Mouse (Mus musculus): ENCODE results near the gene Tas1r3. TPM values are rescaled to one million over a fixed set of nuclear protein-coding genes. Genes with fewer than 3 reads are reported as not detected.
A peak's percentile ranks its signal among the peaks of the same experiment; 100 is the strongest.

The Tas1r3 gene
- total and polyA plus RNA-seq, 3 experiments = 0.62 to 54.9 (median 1.1) TPM

DNA sequence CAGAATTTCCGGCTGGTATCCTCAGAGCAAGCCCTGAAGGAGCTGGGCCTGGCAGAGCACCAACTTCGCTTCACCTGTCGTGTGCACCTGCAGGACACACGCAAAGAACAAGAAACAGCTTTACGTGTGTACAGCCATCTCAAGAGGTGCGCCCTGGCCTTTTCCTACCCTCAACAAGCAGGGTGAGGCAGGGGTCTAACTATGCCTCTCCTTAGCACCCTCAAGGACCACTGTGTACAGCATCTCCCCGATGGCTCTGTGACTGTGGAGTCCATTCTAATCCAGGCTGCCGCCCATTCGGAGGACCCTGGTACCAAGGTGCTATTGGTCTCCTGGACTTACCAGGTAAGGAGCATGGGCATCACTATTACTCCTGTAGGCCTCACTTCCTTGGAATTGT is 25.0 kb upstream of the Tas1r3 start:
- H3K4me3 ChIP-seq (ENCODE audit: control insufficient read depth in 1 of 2, insufficient read depth in 1 of 2, low read depth in 2 of 2, low read length in 2 of 2) = no peak overlapping the region
- peaks cover 2% of the 10 kb centered on the region in 2 experiments; a peak in 3 of 4 replicates for H3K4me1 ChIP-seq (ENCODE audit: control insufficient read depth in 1 of 2, insufficient read depth in 2 of 2, low read length in 2 of 2)
- H3K79me2 ChIP-seq (ENCODE audit: control insufficient read depth, insufficient read depth, low read length, poor library complexity) = peaks cover 27% of the 10 kb centered on the region
- no peak overlapping the region for H3K9ac ChIP-seq (ENCODE audit: control insufficient read depth, low read depth, low read length, poor library complexity, severe bottlenecking)
- H3K36me3 ChIP-seq (ENCODE audit: control insufficient read depth in 1 of 2, insufficient read depth in 2 of 2, low read length in 2 of 2) = peaks cover 0 to 3% of the 10 kb centered on the region in 2 experiments; a peak in 3 of 4 replicates
- no peak for DNase-seq (ENCODE audit: low read depth, low spot score)
- no peaks in the 10 kb centered on the region for H3K27me3 ChIP-seq (ENCODE audit: control insufficient read depth in 1 of 2, insufficient read depth in 2 of 2, low read length in 2 of 2)
- H3K27ac ChIP-seq (ENCODE audit: control insufficient read depth, low read depth, low read length) = no peak overlapping the region
- H3K9me3 ChIP-seq (replicated peaks; ENCODE audit: insufficient read depth, low read length) = no peaks in the 10 kb centered on the region
- TF ChIP-seq ZKSCAN1 (IDR thresholded peaks at IDR 0.05; ENCODE audit: low read depth, low read length) (no peak), POLR2AphosphoS2 (IDR thresholded peaks at IDR 0.05; ENCODE audit: low read length) (peak; percentile 45; the same call in 1 of the 2 replicates), TBP (IDR thresholded peaks at IDR 0.05; ENCODE audit: low read depth, low read length) (no peak), GABPA (IDR thresholded peaks at IDR 0.05; ENCODE audit: low read depth, low read length) (no peak)

DNA sequence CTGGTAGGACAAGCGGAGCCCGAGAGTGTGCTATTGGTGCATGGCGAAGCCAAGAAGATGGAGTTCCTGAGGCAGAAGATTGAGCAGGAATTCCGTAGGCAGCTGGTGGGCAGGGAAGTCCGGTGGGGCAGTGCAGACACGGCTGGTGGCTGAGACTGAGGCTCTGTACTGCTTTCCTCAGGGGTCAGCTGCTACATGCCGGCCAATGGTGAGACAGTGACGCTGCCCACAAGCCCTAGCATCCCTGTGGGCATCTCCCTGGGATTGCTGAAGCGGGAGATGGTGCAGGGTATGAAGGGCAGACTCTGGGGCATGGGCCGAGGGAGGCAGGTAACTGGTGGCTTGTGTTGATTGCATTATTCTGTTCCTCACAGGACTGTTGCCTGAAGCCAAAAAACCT is 24.5 kb upstream of the Tas1r3 start:
- Histone ChIP-seq H3K4me3 (ENCODE audit: control insufficient read depth in 1 of 2, insufficient read depth in 1 of 2, low read depth in 2 of 2, low read length in 2 of 2) (no peak overlapping the region), H3K27ac (ENCODE audit: control insufficient read depth, low read depth, low read length) (no peak overlapping the region), H3K36me3 (ENCODE audit: control insufficient read depth in 1 of 2, insufficient read depth in 2 of 2, low read length in 2 of 2) (peaks cover 0 to 5% of the 10 kb centered on the region in 2 experiments; a peak in 3 of 4 replicates), H3K27me3 (ENCODE audit: control insufficient read depth in 1 of 2, insufficient read depth in 2 of 2, low read length in 2 of 2) (no peaks in the 10 kb centered on the region), H3K9me3 (replicated peaks; ENCODE audit: insufficient read depth, low read length) (no peaks in the 10 kb centered on the region), H3K4me1 (ENCODE audit: control insufficient read depth in 1 of 2, insufficient read depth in 2 of 2, low read length in 2 of 2) (peaks cover 0 to 2% of the 10 kb centered on the region in 2 experiments; a peak in 1 of 4 replicates), H3K9ac (ENCODE audit: control insufficient read depth, low read depth, low read length, poor library complexity, severe bottlenecking) (no peak overlapping the region), H3K79me2 (ENCODE audit: control insufficient read depth, insufficient read depth, low read length, poor library complexity) (peaks cover 22% of the 10 kb centered on the region)
- TF ChIP-seq ZC3H11A (IDR thresholded peaks at IDR 0.05; ENCODE audit: low read depth, low read length) = no peak
- TF ChIP-seq RCOR1 (IDR thresholded peaks at IDR 0.05; ENCODE audit: low read depth, low read length) = no peak
- no peak for TF ChIP-seq HCFC1 (IDR thresholded peaks at IDR 0.05; ENCODE audit: low read depth, low read length)
- no peak for TF ChIP-seq ZNF384 (IDR thresholded peaks at IDR 0.05; ENCODE audit: low read depth, low read length)
- no peak for TF ChIP-seq CHD1 (IDR thresholded peaks at IDR 0.05; ENCODE audit: low read depth, low read length)
- no peak for TF ChIP-seq POLR2AphosphoS2 (IDR thresholded peaks at IDR 0.05; ENCODE audit: low read length)
- TF ChIP-seq POLR2A (IDR thresholded peaks at IDR 0.05; ENCODE audit: control insufficient read depth in 1 of 2, insufficient read depth in 1 of 2, low read depth in 1 of 2, low read length in 2 of 2, poor library complexity in 1 of 2) = 0 out of 4 replicates have a peak, but pooled peaks of 1 of the 2 experiments have one; percentile 3
- DNase-seq (ENCODE audit: low read depth, low spot score) = no peak

DNA sequence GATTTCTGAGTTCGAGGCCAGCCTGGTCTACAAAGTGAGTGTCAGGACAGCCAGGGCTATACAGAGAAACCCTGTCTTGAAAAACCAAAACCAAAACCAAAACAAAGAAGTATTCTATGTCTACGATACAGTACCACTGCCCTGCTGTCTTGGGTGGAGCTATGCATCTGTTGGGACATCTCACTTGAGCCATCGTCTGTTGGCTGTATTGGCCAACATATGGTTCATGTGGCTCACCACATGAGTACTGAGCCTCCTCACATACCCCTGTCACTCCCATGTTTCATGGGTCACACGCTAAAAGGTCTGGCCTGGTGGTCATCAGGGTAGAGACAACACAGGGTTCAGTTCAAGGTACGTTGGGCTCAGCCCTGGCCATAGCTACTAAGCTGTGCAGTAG is 23.2 kb upstream of the Tas1r3 start:
- H3K9me3 ChIP-seq (replicated peaks; ENCODE audit: insufficient read depth, low read length) = no peaks in the 10 kb centered on the region
- peaks cover 13% of the 10 kb centered on the region for H3K79me2 ChIP-seq (ENCODE audit: control insufficient read depth, insufficient read depth, low read length, poor library complexity)
- no peak overlapping the region for H3K27ac ChIP-seq (ENCODE audit: control insufficient read depth, low read depth, low read length)
- H3K4me1 ChIP-seq (ENCODE audit: control insufficient read depth in 1 of 2, insufficient read depth in 2 of 2, low read length in 2 of 2) = peaks cover 0 to 2% of the 10 kb centered on the region in 2 experiments; a peak in 1 of 4 replicates
- H3K4me3 ChIP-seq (ENCODE audit: control insufficient read depth in 1 of 2, insufficient read depth in 1 of 2, low read depth in 2 of 2, low read length in 2 of 2) = no peak overlapping the region
- H3K27me3 ChIP-seq (ENCODE audit: control insufficient read depth in 1 of 2, insufficient read depth in 2 of 2, low read length in 2 of 2) = no peaks in the 10 kb centered on the region
- TF ChIP-seq CHD1 (IDR thresholded peaks at IDR 0.05; ENCODE audit: low read depth, low read length) (no peak), MAZ (IDR thresholded peaks at IDR 0.05; ENCODE audit: low read depth, low read length) (no peak), MAX (IDR thresholded peaks at IDR 0.05; ENCODE audit: low read length) (no peak), SIN3A (IDR thresholded peaks at IDR 0.05; ENCODE audit: low read length) (no peak), HCFC1 (IDR thresholded peaks at IDR 0.05; ENCODE audit: low read depth, low read length) (no peak), ZNF384 (IDR thresholded peaks at IDR 0.05; ENCODE audit: low read depth, low read length) (no peak), MAFK (IDR thresholded peaks at IDR 0.05; ENCODE audit: borderline replicate concordance, low read depth, low read length) (no peak), NELFE (IDR thresholded peaks at IDR 0.05; ENCODE audit: low read depth, low read length) (no peak), POLR2AphosphoS5 (IDR thresholded peaks at IDR 0.05; ENCODE audit: borderline replicate concordance, low read depth, low read length) (no peak), MXI1 (IDR thresholded peaks at IDR 0.05; ENCODE audit: low read depth, low read length) (no peak), TBP (IDR thresholded peaks at IDR 0.05; ENCODE audit: low read depth, low read length) (no peak), CHD2 (IDR thresholded peaks at IDR 0.05; ENCODE audit: low read length) (no peak), E2F4 (IDR thresholded peaks at IDR 0.05; ENCODE audit: borderline replicate concordance, low read depth, low read length) (no peak), ZMIZ1 (IDR thresholded peaks at IDR 0.05; ENCODE audit: low read depth, low read length) (no peak)
- peaks cover 0 to 5% of the 10 kb centered on the region in 2 experiments; a peak in 3 of 4 replicates for H3K36me3 ChIP-seq (ENCODE audit: control insufficient read depth in 1 of 2, insufficient read depth in 2 of 2, low read length in 2 of 2)
- DNase-seq (ENCODE audit: low read depth, low spot score) = no peak
- H3K9ac ChIP-seq (ENCODE audit: control insufficient read depth, low read depth, low read length, poor library complexity, severe bottlenecking) = no peak overlapping the region

Measured in MEL (cell line).